Mouse (Mus musculus) R1 (cell line): ENCODE measurements around the gene A930033H14Rik.
A peak's percentile ranks its signal among the peaks of the same experiment; 100 is the strongest.

Source experiments
- DNase-seq: peaks from one replicate; pipeline ENCODE4 v3.0.0-alpha.2; 2018; ENCODE audit warnings: low read depth, low spot score

A930033H14Rik gene

DNA sequence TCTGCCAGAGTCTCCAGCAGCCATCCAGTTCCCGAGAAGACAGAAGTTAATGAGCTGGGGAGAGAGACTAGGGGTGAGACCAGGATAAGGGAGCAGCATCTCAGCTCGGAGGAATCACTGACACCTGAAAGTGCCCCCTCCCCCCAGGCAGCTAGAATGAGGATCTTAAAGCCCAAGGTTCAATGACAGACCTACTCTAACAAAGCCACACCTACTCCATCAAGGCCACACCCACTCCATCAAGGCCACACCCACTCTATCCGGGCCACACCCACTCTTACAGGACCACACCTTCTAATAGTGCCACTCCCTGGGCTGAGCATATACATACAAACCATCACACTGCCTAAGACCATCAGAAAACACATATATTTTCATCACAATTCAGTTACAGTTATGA, 24.3 kb upstream of the A930033H14Rik start:
- peak; percentile 38 for DNase-seq

DNA sequence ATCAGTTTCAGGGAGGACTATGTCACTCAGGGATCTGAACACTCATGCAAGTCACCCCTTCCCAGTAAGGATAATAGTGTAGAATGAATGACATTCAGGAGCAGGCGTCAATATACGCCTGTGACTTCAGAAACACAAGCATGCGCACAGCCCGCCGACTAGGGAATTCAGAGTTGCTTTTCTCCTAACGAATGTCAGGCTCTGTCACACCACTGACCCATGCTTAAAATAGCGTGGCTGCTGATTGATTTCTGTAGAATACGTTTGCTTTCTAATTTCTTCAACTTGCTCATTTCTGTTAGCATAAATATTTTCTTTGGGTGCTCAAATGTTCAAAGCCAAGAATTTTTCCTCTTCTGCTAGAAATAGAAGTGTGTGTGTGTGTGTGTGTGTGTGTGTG, 13.1 kb upstream of the A930033H14Rik start:
- no peak for DNase-seq

DNA sequence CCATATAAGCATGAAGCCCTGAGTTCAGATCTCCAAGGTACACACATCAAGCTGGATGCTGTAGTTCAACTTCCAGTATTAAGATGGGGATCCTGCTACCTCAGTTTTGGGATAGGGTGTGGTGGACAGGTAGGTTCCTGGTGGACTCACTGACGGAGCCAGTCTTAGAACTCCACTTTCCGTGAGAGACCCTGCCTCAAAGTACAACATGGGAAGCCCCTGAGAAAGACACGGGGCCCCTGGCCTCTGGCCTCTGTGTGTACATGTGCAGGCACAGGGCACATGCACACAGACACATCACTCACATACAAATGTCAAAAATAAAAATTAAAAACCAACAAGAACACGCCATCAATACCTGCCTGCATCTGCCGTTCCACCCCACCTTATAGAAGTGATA, 12.6 kb upstream of the A930033H14Rik start:
- DNase-seq: no peak

DNA sequence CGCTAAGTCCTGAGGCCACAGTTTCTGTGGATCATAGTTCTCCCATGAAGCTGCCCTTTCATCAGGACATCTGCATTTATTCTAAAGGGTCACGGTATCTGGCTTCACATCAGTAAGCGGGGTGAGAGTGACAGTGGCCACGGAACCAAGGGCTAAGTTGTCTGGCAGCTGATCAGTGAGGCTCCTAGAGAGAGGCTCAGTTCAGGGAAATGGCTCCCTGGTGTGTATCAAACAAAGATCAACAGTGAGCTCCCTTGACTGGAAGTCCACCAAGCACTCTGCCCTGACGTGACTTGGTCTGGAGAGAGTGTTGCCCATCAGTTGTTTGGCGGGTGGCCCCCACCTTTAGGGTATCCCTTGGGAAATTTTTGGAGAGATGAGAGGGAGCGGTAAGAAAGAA, 11.4 kb upstream of the A930033H14Rik start:
- DNase-seq: no peak

DNA sequence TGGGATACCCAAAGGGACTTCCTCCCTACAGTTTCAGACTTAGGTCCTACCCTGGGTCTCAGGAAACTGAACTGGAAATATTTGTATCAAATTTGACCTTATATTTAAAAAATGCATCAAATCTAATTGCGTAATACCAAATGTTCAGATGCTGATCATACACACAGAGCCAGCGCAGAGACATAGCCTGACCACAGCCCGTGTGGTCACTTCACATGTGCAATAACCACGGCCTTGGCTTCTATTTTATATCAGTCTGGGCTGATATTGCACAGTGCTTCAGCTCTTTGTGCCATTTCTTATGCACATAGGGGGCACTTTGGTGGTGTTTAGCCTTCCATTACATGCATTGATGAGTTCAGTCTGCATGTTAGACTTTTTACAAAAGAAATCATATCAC, 10.3 kb upstream of the A930033H14Rik start:
- no peak for DNase-seq

DNA sequence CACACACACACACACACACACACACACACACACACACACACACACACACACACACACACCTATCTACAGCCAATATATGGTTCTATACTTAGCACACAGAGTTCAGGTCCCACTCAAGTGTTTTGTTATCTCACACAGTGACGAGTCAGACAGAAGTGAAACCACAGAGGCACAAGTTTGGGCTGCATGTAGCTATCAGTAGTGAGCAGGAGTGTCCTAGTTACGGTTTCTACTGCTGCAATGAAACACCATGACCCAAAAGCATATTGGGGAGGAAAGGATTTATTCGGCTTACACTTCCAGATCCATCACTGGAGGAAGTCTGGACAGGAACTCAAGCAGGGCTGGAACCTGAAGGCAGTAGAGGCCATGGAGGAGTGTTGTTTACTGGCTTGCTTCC, 9.1 kb upstream of the A930033H14Rik start:
- no peak for DNase-seq

DNA sequence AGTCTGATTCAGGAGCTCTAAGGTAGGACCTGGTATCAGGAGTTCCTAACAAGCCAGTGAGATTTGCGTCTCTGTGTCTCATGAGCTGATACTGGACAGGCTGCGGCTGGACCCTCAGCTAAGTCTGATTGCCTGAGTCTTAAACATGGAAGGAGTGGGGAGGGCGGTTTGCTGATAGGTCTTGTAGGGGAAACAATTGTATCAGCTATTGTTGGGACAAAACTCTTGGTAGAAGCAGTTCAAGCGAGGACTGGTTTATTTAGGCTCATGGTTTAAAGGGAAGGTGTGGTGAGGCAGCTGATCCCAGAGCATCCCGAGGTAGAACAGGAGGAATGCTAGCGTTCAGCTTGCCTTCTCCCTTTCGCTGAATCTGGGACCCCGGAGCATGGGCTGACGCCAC, 8.2 kb upstream of the A930033H14Rik start:
- DNase-seq: no peak

DNA sequence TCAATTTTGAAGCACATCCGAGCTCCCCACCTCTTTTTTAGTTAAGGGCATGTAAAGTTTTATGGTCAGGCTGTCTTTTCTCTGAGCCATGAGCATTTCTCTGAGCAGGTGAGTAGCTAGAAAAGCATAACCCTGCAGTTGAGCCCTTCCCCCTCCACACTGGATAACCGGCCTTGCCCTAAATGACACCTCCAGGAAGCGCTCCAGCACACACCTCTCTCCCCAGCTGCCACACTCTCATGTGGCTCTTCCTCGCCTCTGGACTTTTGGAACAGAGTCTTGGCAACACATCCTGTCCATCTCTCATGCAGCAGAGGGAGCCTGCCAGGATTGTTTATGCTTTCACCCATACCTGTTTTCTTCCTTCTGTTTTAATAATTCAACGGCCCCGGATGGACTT, 7.4 kb upstream of the A930033H14Rik start:
- DNase-seq: no peak

DNA sequence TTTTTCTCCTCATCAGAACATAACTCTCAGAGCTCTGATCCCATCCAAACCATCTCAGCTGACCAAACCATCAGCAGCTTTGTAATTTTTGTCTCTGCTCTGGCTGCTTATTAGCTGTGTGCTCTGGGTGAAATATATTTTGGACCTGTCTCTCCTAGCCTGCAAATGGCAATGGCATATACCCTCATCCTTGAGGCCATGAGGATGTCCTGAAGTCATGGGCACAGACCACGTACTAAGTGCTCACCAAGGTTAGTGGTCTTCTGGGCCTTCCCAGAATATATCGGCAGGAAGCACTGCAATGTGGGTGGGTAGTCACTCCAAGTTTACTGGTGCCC, 6.4 kb upstream of the A930033H14Rik start:
- no peak for DNase-seq

DNA sequence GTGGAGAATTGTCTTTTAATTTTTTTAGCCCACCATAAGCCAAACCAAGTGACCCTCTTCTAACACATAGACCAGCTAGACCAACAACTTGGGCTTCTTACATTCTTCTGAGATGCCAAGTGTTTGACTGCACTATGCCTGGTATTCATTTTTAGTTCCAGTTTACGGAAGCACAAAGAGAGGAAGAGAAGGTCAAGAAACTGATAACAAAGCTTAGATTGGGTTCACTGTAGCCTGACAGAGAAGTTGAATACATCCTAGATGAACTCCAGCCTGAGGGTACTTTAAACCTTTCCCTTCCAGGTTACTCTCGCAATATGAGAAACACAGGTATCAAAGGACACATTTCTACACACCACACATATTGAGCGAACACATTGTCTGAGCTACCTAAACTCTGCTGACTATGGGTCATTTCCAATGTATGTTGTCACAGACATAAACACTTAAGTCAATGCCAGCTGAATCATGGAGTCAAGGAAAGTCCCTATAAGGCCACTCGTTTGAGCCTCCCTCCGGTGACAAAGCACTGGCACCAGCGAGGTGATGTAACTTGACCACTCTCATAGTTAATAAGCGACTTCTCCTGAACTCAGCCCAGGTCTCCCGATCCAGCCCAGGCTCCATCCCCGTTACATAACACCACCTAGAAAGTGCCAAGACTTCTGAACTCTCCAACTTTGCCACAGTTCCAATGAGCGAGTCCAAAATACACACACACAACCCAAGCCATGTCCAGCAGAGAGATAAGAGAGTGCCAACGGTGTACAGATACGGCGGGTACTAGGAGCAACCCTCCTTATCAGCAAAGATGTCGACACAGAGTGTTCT, 5.8 kb upstream of the A930033H14Rik start:
- no peak for DNase-seq

DNA sequence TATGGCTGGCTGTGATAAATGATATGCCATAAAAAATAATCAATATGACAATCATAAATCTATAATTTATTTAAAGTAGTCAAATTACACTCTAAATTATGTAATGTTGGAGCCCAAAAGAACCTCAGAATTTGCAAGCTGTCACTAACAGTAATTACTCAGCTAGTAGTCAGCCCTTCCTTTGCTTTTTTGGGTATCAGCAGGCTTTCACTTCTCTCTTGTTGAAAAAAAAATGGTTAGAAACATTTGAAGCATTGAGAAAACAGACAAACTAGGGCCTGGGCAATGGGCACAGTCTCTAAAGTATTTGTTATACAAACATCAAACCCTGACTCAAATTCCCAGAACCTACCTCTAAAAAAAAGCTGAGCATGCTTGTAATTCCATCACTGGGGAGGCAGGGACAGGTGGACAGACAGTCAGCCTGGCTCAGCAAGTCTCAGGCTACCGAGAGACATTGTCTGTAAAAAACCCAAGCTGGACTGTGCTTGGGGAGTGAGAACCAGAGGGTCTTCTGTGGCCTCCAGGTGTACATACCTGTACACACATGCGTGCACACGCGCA, 4.3 kb upstream of the A930033H14Rik start:
- no peak for DNase-seq

DNA sequence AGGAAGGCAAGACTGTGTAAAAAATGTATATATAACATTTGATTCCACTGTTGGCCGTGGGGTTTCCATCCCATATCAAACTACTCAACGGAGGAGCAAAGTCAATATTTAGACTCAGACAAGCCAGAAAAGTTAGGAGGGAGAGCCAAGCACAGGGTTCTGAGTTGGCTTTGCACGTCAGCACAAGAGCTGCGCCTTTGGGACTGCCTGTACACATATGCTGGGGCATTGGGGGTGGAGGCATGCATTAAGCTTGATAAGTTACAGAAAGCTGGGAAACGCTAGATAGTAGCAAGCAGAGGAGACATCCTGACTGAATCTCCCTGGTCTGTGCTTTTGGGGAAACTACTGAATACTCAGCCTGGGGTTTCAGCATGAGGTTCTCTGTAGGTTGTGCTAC, 1.1 kb upstream of the A930033H14Rik start:
- no peak for DNase-seq

DNA sequence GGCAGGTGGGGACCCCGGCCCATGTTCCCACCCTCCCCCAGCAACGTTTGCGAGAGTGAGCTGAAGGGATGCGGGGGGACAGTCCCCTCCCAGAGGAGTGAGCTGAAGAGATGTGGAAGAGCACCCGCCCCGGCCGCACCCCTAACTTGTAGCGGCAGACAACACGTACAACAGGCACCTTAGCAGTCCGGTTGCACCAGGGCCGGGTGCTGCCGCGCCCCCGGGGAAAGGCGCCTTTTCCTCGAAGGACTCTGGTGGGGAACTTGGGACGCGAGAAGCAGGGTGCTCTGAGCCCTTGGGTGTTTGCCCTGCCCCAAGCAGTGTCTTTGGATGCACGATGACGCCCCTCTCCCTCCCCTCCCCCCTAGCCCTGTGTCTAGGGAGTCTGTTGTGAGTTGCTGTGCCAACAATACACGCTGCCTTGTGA, 566 bp upstream of the A930033H14Rik start:
- peak; percentile 49 for DNase-seq

DNA sequence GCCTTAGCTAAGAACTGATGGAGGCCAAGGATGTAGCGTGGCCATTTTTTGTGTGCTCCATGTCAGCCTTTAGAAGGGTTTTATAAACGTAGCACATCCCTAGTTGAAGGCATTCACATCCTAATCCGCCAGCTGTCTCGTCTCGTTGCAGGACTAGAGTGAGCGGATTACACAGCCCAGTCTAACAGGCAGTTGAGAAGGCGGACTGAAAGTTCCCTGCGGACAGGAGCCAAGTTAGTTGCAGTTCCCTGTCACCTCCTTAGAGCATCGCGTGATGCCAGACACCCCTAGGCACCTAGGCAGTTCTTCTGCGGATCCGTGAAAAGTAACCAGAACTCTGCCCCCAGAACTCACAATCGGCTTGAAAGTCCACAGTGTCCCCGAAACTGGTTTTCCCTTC, 922 bp downstream of the A930033H14Rik start:
- DNase-seq: peak; percentile 56

DNA sequence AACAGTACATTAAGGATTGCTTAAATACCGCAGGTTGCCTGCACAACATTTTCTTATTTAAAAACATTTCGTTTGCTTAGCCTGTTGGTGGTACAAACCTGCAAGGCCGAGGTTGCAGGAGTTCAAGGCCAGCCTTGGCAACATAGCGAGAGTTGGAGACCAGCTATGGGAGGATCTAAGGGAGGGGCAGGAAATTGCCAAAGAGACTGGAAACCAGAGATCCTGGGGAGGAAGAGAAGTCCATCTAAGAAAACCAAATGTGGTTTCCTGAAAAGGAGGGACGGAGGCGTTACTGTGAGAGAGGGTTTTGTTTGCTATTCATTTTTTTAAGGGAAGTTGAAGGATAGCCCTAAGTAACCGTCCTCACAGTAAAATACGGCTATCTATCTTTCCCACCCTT, 1.3 kb downstream of the A930033H14Rik start:
- peak; percentile 83 for DNase-seq

DNA sequence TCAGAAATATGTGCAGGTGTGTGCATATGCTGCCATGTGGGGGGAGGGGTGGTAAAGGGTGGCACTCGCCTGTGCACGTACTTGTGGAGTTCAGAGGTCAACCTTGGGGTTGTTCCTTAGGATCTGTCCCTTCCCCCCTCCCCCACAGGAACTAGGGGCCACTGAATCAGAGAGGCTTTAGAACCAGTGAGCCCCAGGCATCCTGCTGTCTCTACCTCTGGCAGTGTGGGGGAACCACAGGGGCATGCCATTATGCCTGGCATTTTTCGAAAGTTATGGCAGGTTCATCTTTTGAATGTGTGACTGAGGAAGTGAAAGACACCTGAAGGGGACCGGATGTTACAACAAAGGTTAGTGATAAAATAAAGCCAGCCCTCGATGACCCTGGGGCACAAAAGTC, 2.2 kb downstream of the A930033H14Rik start:
- peak; percentile 56 for DNase-seq

DNA sequence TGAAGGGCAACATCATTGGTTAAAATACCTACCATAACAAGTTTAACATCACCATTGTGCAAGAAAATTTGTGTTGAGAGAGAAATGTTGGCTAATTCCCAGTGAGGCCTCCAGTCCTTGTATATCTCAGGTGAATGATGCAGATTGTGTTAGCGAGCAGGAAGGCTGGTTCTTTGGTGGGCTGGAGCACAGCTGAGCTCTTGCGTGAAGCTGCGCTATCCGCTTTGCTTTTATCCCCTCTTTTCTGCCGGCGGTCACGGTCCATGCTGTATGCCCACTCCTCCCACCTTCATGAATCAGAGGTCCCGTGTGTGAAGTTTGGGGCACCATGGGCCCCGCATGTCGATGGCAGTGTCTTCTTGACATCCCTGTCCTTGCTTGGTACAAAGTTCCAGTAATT, 2.9 kb downstream of the A930033H14Rik start:
- no peak for DNase-seq

DNA sequence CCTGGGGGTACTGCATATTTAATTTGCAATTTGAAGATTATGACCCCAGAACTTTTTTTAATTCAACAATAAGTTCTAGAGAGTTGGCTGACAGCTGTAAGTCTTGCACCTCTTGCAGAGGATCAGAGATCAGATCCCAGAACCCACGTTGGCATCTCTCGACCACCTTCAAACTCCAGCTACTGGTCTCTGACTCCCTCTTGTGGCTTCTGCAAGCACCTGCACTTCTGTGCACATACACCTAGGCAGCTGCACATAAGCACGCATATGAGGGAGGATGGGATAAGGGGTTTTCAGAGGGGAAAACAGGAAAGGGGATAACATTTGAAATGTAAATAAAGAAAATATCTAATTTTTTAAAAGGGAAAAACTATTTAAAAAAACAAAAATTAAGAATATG, 4.2 kb downstream of the A930033H14Rik start:
- DNase-seq: peak; percentile 55

DNA sequence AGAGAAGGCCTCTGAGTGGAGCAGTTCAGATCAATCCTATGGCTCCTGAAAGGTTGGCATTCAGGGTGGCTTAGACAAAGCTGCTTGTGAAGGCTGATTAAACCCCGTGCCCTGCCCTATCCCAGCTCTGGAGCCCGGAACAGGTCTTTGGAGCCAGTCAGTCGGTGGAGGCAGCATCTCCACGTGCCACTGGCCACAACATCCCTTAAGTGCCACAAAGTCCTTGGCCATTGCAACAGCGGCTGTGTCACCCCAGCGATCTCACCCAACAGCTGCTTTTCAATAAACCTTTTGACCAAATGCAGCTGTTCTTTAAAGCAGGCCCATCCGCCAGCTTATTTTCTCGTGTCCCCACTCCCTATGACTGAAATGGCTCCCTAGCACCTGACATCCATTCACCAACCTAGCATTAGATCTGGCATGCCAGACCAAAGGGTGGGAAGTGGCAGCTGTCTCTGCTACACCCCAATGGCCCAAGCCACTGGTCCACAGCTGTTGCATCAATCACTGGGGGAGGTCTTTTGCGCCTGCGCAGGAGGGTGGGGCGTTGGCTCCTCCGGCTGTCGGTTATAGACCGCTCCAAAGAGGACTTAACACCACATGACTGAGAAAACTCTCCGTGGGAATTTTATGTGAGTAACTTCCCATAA, 4.8 kb downstream of the A930033H14Rik start:
- peak; percentile 39 for DNase-seq

DNA sequence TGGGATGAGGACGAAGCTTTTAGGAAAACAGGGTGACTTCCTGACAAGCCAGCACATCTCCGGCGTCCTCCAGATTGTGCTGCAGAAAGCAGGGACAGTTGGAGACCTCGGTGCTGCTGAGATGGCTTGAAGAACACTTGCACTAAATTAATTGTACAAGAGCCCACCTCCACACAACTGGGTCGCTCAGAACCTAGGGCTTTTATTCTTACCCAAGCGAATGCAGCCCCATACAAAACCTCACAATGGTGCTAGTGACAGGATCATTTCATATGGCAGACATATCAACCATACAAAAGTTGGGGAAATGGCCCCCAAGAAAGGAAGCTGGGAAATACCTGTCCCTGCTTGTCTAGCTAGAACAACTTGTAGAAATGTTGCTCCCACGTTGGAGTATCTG, 5.4 kb downstream of the A930033H14Rik start:
- DNase-seq: no peak

DNA sequence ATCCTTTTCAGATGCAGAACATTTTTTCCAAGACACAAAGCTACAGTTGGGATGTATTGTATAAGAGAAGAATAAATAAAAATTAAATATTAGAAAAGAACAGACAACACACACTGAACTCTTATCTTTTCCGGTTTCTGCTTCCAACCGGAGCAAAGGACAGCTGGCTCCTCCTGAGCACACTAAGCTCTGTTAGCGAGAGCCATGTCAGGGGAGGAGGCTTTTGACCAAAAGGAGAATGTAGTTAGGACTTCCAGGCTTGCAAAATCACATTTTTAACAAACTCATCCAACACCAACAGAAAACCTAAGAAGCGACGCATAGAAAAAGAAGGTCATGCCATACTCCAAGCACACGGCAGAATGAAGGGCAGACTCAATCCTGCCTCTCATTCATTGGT, 6.8 kb downstream of the A930033H14Rik start:
- no peak for DNase-seq

DNA sequence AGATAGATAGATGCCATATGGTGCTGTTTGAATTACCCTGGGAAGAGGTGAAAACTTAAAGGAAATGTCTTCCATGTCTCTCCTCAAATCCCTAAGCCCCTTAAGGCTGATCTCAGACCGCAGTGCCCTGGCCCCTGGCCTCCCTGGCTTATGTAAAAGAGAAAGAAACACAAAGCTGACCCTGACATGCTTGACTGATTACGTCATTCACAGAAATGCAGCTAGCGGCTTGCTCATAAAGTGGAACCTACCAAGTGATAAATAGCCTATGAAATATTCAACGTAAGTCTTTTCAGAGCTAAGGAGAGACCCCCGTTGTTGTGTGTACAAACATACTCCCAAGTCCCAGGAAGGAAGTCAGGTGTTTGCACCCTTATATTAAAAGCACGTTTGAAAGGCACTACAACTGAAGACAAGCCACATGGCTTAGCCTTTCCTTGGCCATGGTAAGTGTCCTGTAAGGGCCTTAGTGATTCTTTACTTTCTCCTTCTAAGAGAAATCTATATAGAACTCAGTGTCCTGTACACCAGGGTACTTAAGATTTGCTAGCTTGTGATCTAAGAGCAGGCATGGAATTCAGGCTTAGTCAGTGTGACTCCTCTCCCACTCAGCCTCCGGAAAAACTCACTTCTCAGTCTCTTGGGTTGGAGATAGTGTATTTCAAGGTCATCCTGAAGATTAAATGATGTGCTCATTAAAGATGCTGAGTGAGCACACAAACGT, 8.1 kb downstream of the A930033H14Rik start:
- no peak for DNase-seq
